Mouse (Mus musculus): ENCODE results near the gene Gpd2.

Gene Gpd2

DNA sequence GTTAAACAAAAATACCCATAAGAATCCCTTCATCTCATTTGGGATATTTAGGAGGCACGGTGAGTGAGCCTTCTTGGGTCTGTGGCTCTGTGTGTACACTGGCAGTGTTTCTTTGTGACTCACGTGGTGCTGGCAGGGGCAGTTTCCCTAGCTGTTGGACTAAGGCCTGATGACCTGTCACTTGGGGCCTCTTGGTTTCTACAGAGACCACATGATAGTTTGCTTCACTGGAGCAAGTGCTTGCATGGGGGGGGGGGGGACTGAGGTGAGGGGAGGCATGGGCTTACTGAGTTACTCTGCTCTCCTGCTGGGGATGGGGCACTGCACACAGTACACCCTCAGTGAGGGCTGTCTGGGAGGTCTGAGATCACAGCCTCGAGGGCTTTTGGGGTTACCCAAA, 64.1 kb downstream of the Gpd2 start:
- DNase-seq (ENCODE audit: low spot score in 2 of 2), result no peak

DNA sequence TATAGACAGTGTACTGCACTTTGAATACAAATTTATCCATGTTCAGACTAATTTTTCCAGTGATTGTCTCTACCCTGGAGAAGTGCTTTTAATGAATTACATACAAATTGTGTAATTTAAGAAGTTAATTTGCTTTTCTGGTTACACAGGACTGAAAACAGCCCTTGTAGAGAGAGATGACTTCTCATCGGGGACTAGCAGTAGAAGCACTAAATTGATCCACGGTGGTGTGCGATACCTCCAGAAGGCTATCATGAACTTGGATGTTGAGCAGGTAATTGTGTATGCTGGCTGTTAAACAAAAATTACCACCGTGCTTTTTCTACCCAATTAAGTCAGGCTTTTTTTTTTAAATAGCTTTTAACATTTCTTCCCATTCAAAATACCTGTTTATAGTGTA, 66.8 kb downstream of the Gpd2 start:
- no peak for DNase-seq (ENCODE audit: low spot score in 2 of 2)

DNA sequence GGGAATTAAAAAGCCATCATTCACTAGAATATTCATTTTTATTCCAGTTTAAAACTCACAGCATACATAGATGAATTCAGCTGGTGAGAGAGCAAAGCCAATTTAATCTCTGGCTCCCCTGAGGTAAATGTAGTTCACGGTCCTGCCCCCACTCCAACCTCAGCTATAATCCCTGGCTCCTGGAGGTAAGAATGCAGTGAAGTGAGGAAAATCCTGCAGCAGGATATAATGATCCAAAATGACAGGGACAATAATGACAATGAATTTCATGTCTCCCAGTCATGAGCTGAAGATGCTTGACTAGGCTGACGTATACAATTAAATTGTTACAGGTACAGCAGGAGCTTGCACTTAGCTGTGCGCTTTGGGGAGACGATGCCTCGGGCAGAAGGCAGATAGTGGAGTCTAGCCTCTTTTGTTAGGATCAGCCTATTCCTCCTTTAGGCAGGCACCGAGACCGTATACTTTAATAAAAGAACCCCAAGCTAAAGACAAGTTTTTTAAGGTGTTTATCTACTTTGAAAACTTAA, 74.9 kb downstream of the Gpd2 start:
- DNase-seq (ENCODE audit: low spot score in 2 of 2), result no peak

DNA sequence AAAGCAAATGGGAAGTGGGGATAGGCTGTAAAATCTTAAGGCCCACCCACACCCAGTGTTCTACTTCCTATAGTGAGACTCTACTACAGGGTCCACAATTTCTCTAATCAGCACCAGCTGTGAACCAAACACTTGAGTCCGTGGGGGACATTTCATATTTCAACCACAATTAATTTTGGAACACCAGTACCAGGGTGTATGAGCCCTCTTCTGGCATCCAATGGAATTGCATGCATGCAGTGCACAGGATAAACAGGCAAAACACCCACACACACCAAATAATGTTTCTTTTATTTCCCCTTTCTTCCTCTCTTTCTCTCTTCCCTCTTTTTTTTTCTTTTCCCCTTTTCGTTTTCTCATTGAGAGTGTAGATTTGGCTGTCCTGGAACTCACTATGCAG, 78.6 kb downstream of the Gpd2 start:
- peak; percentile 15 to 45 for DNase-seq (ENCODE audit: low spot score in 2 of 2)

DNA sequence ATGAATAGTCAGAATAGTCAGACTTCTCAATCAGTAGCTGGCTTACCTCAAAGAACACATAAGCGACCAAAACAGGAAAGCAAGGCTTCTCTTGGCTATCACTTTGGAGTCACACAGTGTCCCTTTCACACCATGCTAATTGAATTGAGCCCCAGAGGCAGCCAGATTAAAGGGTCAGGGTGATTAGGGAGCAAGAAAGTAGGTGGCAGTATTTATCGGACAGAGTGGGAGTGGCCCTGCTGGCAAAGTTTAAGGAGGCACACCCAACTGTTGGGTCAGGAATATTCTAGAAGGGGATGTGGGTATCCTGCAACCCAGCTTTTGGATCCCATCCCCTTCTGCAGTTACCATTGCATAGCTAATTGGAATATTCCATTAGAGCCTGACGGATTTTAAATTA, 80.9 kb downstream of the Gpd2 start:
- no peak for DNase-seq (ENCODE audit: low spot score in 2 of 2)

DNA sequence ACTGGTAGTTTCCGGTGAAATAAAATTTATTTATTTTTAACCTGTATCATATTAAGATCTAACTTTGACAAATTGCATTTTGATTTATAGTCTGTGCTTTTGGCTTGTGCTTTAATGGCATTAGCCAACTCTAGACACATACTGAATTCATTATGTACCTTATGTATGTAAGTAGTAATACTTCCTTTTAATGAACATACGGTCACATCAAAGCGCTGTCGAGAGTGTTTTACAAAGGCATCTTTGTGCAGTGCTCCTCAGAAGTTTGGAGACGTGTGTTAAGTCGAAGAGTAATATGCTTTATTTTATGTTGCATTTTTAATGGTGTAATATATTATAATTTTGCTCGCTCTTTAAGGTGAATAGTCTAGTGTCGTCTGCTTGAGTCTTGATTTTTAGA, 88.7 kb downstream of the Gpd2 start:
- DNase-seq (ENCODE audit: low spot score in 2 of 2), result no peak

DNA sequence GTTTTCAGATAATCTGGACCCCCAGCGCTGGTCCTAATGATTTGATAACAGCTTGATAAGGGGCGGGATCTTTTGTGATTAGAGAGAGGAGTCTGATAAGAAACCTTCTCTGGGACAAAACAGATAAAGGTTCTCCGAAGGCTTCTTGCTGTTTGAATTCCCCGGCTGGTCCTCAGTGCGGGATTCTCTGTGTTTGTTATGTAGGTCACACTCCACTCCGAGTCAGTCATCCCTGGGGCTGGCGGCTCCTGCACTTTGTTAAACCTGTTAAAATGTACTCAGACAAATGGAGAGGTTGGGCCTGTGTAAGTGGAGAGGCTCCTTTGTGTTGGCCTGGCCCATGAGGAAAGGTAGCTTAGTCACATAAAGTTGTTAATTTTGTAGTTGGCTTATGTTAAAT, 91.9 kb downstream of the Gpd2 start:
- DNase-seq (ENCODE audit: low spot score in 2 of 2), result no peak

DNA sequence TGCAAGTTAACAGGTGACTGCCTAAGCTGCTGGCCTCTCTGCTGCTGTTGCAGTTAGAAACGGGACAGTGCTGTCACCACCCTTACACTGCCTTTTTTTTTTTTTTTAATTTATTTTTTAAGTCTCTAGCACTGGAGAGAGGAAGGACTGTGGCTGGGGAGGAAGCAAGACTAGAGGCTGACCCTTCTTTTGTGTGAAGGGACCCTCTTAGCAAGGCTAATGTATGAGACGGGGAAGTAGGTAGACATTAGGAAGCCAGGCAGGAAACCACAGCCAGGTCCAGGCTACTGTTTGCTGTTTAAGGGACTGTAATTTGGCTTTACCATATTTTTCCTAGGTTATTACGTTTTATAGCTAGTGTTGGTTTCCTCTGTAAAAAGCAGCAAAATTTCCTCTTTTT, 93.4 kb downstream of the Gpd2 start:
- no peak for DNase-seq (ENCODE audit: low spot score in 2 of 2)

DNA sequence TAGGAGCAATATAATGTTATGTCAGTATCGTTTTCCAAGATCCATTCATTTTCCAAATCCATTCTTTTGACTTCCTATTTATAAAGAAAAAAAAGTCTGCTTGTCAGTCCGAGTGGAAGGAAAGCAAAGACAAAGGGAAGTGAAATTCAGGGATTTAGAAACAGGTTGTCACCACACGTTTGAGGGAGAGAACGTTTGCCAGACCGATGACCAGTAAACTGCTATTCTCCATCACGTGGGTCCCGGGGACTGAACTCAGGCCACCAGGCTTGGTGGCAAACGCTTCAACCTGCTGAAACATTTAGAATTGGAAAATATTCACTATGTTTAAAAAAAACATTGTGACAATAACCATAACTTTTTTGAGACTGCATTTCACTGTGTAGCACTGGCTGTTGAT, 93.8 kb downstream of the Gpd2 start:
- DNase-seq (ENCODE audit: low spot score in 2 of 2), result no peak

DNA sequence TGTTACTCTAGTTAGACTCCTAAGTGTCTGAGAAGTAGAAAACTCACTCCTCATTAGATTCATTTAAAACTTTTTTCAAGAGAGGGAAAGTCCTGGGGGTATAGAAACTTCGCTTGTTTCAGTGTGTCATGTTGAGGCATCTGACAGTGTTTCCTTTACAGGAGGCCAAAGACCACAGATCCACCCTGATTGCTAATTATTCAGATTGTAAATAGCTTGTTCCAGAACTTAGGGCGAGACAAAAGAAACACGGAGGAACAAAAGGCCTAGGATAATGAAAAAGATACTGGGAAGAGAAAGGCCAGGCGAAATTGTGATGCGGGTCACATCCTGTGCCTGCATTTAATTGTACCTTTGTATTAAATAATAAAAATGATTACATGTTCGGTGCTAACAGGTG, 96.0 kb downstream of the Gpd2 start:
- DNase-seq (ENCODE audit: low spot score in 2 of 2), result no peak

DNA sequence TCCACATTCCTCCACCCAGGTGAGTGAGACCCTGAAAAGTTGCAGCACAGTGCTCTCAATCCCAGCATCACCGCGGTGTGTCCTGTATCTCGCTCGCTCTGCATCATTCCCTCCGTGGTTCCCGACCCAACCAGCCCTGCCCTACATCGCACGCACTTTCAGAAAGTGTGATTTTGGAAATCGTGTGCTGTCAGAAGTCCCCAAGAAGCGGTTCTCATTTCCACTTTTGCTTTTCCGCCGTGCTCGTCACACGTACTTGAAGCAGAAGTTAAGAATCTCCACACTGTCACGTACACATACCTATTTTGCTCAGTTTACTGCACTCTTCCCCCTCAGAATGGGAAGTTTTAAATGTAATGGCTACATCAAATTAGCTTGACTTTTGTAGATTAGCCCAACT, 98.0 kb downstream of the Gpd2 start:
- DNase-seq (ENCODE audit: low spot score in 2 of 2), result no peak

DNA sequence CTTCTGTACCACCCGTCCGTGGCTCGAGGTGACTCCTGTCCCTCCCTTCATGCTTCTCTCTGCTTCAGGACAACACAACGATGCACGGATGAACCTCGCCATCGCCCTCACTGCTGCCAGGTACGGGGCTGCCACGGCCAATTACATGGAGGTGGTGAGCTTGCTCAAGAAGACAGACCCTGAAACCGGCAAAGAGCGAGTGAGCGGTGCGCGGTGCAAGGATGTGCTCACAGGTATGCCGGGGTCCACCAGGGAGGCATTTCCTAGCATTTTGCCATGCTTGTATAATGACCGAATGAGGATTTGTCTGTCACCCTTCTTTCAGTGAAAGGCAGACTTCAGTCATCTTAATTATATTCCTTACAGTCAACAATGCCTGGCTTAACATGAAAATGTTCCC, 101.3 kb downstream of the Gpd2 start:
- no peak for DNase-seq (ENCODE audit: low spot score in 2 of 2)

DNA sequence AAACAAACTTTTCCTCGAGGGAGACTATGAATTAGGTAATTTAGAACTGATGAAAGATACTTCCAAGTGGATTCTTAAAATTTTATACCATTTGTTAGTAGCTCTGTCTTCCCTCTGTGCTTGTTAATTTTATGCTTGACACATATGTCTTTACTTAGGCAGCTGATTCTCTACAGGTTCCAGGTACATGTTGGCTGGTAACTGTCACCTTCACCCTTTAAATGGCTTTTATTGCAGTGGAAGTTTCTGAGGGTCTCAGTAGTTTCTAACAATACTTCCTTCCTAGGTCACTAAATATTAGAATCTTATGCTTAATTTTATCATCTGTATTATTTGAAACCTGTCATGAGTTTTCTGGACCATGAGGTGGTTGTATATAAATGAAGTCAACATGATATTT, 105.5 kb downstream of the Gpd2 start:
- no peak for DNase-seq (ENCODE audit: low spot score in 2 of 2)

DNA sequence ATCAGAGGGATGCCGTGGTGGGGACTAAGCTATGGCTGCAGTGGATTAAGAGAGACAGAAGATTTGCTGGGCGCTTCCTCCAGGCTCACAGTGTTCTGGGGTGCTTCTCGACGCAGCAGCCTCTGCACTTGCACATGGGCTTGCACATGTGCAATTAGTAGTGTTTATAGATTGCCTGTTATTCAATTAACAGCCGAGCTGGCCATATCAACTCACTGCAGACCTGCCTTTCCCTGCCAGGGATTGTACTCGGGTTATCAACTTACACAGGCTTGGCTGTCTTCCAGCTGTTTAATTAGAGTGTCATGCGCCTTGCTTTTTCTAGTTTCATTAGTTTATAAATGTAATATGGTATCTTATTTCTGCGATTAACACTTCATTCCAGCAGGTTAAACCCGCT, 113.2 kb downstream of the Gpd2 start:
- no peak for DNase-seq (ENCODE audit: low spot score in 2 of 2)

DNA sequence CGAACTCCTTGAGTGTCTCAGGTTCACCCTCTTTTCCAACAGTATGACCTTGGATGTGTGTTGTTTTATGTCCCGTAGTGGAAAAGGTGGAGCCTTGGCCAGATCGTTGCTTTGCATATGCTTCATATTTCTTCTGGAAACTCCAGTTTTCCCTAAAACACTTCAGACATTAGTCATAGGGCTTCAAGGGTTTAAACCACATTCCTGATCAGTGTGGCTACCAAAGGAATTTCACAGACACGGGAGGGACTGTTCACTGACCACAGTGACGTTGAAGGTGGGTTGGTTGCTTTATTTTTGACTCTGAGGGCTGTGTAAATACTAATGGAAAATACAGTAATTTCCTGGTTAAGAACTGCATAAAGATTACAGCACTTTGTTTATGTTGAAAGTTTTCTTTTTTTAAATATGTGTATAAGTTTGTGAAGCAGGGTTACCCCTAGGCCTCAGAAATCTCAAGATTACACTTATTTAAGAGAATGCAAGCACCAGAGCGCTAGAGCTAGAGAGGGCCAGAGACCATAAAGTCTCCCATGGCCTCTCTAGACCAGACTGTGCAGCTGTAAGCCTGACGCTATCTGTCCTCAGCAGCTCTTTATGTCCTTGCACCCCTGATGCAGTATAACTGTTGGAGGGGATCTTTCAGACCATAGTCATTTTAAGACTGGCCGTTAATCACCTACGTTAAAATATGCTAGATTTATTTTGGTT, 116.4 kb downstream of the Gpd2 start:
- no peak for DNase-seq (ENCODE audit: low spot score in 2 of 2)

DNA sequence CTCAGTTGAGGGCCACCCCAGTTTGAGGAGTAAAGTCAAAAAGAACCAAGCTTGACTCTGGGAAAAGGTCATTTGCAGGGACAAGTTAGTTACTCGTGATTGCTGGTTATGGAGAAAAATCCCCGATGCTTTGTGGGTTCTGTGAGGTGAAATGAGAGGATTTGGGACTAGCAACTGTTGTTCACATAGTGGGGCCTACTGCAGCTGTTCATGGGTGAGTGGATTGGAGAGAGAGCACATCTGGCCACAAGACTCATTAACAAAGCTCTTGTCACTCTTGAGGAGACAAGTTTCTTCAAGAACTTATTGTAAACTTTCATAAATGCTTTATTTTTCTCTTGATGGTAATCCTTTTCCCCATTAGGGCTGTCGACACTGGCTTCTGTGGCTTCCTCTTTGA, 117.4 kb downstream of the Gpd2 start:
- DNase-seq (ENCODE audit: low spot score in 2 of 2), result no peak

DNA sequence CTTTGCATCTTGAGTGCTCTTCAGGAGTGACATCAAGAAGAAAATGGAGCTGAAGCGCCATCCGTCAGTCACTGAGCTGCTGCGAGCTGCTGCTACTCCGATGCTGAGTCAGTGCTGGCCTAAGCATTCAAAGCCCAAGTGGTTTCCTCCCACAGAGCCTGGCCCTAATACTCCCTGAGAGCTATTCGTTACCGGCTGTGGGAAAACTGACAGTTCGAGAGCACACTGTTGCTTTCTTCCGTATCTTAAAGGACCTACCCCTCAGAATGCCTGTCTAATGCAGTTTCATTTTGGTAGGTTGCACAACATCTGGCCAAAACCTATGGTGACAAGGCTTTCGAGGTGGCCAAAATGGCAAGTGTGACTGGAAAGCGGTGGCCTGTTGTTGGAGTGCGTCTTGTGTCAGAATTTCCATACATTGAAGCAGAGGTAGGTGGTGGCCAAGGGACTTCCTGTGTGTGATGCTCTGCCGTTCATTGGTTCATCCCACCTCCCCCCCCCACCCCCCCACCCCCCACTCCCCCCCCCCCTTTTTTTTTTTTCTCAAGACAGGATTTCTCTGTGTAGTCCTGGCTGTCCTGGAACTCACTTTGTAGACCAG, 118.9 kb downstream of the Gpd2 start:
- DNase-seq (ENCODE audit: low spot score in 2 of 2), result peak in 1 of 2 experiments; percentile 8

DNA sequence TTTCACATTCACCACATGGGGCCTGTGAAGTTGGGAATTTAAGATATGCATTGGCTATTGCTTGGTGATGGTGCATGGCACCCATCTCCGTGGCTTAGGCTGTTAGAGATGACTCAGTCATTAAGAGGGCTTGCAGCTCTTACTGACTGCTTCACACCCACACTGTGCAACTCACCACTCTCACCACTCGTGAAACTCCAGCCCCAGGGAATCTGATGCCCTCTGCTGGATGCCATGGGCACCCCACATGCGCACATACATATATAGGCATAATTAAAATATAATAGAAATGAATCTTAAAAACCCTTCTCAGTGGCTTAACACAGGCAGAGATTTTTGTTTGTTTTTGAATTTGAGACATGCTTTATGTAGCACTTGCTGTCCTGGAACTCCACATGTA, 125.1 kb downstream of the Gpd2 start:
- peak in 1 of 2 experiments; percentile 11 for DNase-seq (ENCODE audit: low spot score in 2 of 2)

DNA sequence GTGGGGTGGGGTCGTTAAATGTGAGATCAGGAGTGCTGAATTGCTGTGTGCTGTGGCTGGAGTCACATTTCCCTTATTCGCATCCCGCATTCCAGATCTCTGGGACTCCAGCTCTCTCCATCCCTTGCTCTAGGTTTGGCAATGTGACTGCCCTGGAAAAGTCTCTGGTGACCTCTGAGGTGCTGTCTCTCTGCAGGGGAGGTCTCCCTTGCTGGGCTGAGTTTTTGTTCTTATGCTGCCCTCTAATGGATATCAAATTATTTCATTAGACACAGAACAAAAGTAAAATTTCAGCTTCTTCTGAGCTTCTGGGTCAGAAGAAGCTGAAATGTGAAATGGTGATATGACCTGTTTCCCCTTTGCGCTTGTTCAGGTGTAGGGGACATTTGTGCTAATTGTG, 137.2 kb downstream of the Gpd2 start:
- DNase-seq (ENCODE audit: low spot score in 2 of 2), result no peak

DNA sequence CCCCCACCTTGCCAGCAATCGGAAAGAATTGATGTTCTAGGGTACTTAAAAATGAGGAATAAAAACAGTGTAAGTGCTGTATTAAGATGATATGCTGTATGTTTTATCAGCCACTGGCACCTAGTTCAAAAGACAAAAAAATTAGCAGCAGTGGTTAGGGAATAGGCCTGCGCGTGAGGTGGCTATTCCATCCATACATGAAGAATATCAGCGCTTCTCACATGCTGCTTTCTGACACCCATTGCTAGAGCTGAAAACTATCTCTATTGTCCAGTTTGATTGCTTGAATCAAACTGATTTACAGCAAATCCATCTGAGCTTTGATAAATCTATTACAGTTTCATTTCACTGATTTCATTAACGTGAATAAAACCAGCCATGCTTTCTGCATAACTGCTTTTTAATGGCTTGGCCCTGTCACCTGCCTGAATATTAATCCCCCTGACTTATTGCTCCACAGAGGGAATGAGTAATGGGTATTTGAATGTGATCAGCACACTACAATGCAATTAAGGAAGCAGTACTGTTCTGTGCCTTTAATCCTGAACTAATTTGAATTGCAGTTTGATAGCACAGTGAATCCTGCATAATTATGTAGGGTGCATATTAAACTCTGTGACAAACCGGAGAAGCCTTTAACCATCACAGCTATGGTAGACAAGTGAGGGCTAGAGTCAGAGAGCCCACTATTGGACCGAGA, 137.9 kb downstream of the Gpd2 start:
- DNase-seq (ENCODE audit: low spot score in 2 of 2), result no peak

DNA sequence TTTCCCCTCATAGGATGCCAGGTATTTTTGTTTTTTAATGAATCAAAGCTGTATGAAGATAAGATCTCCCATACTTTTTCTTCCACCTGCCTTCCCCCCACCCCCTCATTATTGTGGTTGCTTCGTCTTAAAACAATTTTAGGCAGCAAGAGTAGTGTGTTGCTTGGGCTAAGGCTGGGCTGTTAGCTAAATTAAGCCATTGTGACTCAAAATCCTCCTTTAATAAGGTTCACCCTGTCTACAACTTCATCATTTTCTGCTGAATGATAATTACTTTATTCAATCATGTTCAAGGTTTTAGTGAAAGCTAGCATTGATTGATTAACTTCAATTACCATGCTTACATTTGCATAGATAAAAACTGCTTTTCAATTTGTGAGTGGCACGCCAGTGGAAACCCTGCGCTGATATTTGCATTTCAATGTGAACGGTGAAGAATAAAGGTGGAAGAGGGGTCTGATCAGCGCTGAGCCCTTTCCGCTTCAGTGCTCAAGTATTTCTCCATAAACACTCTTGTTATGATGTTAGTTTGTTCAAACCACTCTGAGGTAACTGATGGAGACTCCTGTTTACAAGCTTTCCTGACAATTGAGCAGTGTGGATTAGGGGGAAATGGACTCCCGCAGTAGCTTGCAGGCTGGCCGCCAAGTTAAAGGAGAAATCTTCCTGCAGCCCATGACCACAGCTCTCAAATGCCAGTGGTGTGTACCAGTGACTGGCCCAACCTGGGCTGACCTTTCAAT, 140.9 kb downstream of the Gpd2 start:
- DNase-seq (ENCODE audit: low spot score in 2 of 2), result no peak

DNA sequence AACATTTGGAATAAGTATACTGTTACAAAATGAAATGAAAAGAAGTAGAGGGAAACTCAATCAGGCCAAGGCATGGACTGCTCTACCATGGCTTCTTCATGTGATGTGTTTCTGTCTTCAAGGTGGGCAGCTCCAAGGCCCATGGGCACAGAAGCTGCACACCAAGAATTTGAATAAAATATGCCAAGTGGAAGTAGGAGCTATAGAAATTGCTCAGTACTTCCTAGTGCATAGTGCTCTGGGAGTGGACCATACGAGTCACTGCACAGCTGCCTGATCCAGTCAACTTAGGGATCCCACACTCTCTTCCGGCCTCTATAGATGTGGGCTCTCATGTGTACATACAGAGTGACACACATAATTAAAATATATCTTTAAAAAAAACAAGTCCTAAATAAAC, 147.2 kb downstream of the Gpd2 start:
- DNase-seq (ENCODE audit: low spot score in 2 of 2), result no peak
